Mouse (Mus musculus) erythroid progenitor cell, adult 5-6 weeks (primary cell): ENCODE measurements around the gene Tbc1d21. TPM values are rescaled to one million over a fixed set of nuclear protein-coding genes. Genes with fewer than 3 reads are reported as not detected.

Experiments used
- total RNA-seq, 2 experiments: library from RNA; stranded (forward) in 1 of 2; stranded (reverse) in 1 of 2; fragments of 150-400 nt in 1 of 2; fragments of 186-747, 209-891 nt in 1 of 2; gene quantifications; 2 replicates each; pipeline versions ENCODE4 v1.2.3 to v1.2.4; 2015 to 2017; ENCODE audit warnings: low replicate concordance in 2 of 2

The Tbc1d21 gene
- total RNA-seq, 2 experiments from 2014 or later: not detected

Other genes with a start within 250 kb of the Tbc1d21 start
- 0.72 TPM in 1 of 2 replicates, not detected in the other for gene Islr, start 166.1 kb downstream of the Tbc1d21 start, total RNA-seq (2015; ENCODE audit: low replicate concordance)
- 0.26 and 0.30 TPM in 2 replicates for gene Islr, start 166.1 kb downstream of the Tbc1d21 start, total RNA-seq (2017; ENCODE audit: low replicate concordance)
- gene Islr2, start 166.1 kb downstream of the Tbc1d21 start, total RNA-seq (2015; ENCODE audit: low replicate concordance): 0.42 TPM in 1 of 2 replicates, not detected in the other
- 0.23 TPM in 1 of 2 replicates, not detected in the other for gene Islr2, start 166.1 kb downstream of the Tbc1d21 start, total RNA-seq (2017; ENCODE audit: low replicate concordance)
- gene Pml, start 120.7 kb downstream of the Tbc1d21 start, total RNA-seq (2015; ENCODE audit: low replicate concordance): 226 and 252 TPM in 2 replicates
- gene Pml, start 120.7 kb downstream of the Tbc1d21 start, total RNA-seq (2017; ENCODE audit: low replicate concordance): 113 and 157 TPM in 2 replicates
- gene Stoml1, start 117.3 kb downstream of the Tbc1d21 start, total RNA-seq (2015; ENCODE audit: low replicate concordance): 5.0 TPM in 1 of 2 replicates, not detected in the other
- 1.9 and 3.2 TPM in 2 replicates for gene Stoml1, start 117.3 kb downstream of the Tbc1d21 start, total RNA-seq (2017; ENCODE audit: low replicate concordance)
- gene Loxl1, start 57.3 kb downstream of the Tbc1d21 start, total RNA-seq (2015; ENCODE audit: low replicate concordance): not detected in 2 replicates
- gene Loxl1, start 57.3 kb downstream of the Tbc1d21 start, total RNA-seq (2017; ENCODE audit: low replicate concordance): 0.08 TPM in 1 of 2 replicates, not detected in the other
- not detected in 2 replicates for gene Insyn1, start 118.1 kb upstream of the Tbc1d21 start, total RNA-seq (2015; ENCODE audit: low replicate concordance)
- gene Insyn1, start 118.1 kb upstream of the Tbc1d21 start, total RNA-seq (2017; ENCODE audit: low replicate concordance): not detected in 2 replicates
- 0.36 TPM in 1 of 2 replicates, not detected in the other for gene Cd276, start 185.0 kb upstream of the Tbc1d21 start, total RNA-seq (2015; ENCODE audit: low replicate concordance)
- gene Cd276, start 185.0 kb upstream of the Tbc1d21 start, total RNA-seq (2017; ENCODE audit: low replicate concordance): not detected in 2 replicates
- 415 and 552 TPM in 2 replicates for gene Nptn, start 211.8 kb upstream of the Tbc1d21 start, total RNA-seq (2015; ENCODE audit: low replicate concordance)
- gene Nptn, start 211.8 kb upstream of the Tbc1d21 start, total RNA-seq (2017; ENCODE audit: low replicate concordance): 202 and 230 TPM in 2 replicates